In the genomic region with DNA sequence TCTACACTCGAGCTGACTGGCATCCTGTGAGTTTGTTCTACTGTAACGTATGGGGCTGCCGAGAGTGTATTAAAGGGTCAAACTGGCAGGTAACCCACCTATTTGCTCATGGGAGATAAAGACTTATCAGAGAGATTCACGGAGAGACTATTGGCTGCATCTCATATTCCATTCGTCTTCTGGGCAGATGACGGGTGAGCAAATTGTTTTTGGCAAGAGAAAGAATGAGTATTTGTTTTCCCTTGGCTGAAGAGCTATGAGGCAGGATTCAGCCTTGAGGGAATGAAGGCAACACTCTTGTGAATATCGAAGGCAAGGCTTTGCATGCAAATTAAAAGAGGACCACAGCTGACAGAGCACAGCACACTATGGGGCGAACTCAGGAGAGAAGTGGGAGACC, we compare ENCODE assay signal across 16 mouse cellular contexts. TPM values are rescaled to one million over a fixed set of nuclear protein-coding genes. Genes with fewer than 3 reads are reported as not detected.
A peak's percentile ranks its signal among the peaks of the same experiment; 100 is the strongest.
DNase-seq lines count a peak whose midpoint lies in the region; TF ChIP-seq lines count a peak whose summit lies in the region.
"Had no signal": no experiment of that assay in that cellular context is flagged by ENCODE, and none has a peak within 500 bp of the region (broad histone marks: within the 10 kb centered on the region; RNA-seq: fewer than 3 reads in every experiment).

No protein-coding gene starts in this region.

- peaks cover 31% of the 10 kb centered on the region for H3K4me1 ChIP-seq in heart, adult 2 months (ENCODE audit: control insufficient read depth, insufficient read depth, low read length)
- peaks cover 21% of the 10 kb centered on the region for H3K4me1 ChIP-seq in embryonic facial prominence, embryonic 10.5 days

- DNase-seq in adrenal gland, postnatal 14 days: peak; percentile 35
- DNase-seq in adrenal gland, postnatal 25 days: no peak
- no peak for DNase-seq in heart, adult 2 months
- DNase-seq in heart, adult 9 months (ENCODE audit: low spot score in 2 of 2): no peak
- DNase-seq in layer of hippocampus, adult 9-11 months: peak; percentile 67
- no peak for DNase-seq in layer of hippocampus, postnatal 10 days (ENCODE audit: low spot score in 2 of 2)
- peak; percentile 47 for DNase-seq in NIH3T3 (ENCODE audit: low read depth)
- no peak for DNase-seq in embryonic facial prominence, embryonic 10.5 days (ENCODE audit: low spot score)
- DNase-seq: heart, postnatal 4 days; kidney, adult 11 months; liver, postnatal 0 days; thymus, postnatal 4 days had no signal

- WGBS in heart, adult 2 months: 25% methylated on average over 8 of the region's 8 CpGs
- WGBS in embryonic facial prominence, embryonic 10.5 days: 84% methylated on average over 8 of the region's 8 CpGs

- intact Hi-C loops in heart, adult 2 months (cut with DNase I): no loop called here

- TF ChIP-seq CTCF in heart, adult 2 months (IDR thresholded peaks at IDR 0.05): no peak

- H3K9ac ChIP-seq in heart, adult 2 months (ENCODE audit: low read depth, low read length): peak overlapping the region; percentile 57
- H3K9ac ChIP-seq: limb, embryonic 13.5 days; liver, postnatal 0 days had no signal

- peak overlapping the region; percentile 92 for H3K27ac ChIP-seq in heart, adult 2 months
- H3K27ac ChIP-seq in embryonic facial prominence, embryonic 10.5 days (replicated peaks): no peak overlapping the region
- H3K27ac ChIP-seq: limb, embryonic 13.5 days; stomach, postnatal 0 days had no signal

- no peak for TF ChIP-seq EP300 in heart, adult 2 months (IDR thresholded peaks at IDR 0.05; ENCODE audit: insufficient read depth, low read depth, low read length)

- peak overlapping the region; percentile 0; the same call in 1 of the 2 replicates for H3K4me3 ChIP-seq in heart, adult 2 months
- H3K4me3 ChIP-seq in embryonic facial prominence, embryonic 10.5 days: no peak overlapping the region
- H3K4me3 ChIP-seq: limb, embryonic 13.5 days; myocyte had no signal

- H3K9me3 ChIP-seq in embryonic facial prominence, embryonic 10.5 days: no peaks in the 10 kb centered on the region
- H3K9me3 ChIP-seq: limb, embryonic 13.5 days had no signal

- no peaks in the 10 kb centered on the region for H3K27me3 ChIP-seq in heart, adult 2 months (ENCODE audit: control insufficient read depth, insufficient read depth, low read length)
- H3K27me3 ChIP-seq in embryonic facial prominence, embryonic 10.5 days (replicated peaks; ENCODE audit: low read depth, poor library complexity, severe bottlenecking): no peaks in the 10 kb centered on the region
- H3K27me3 ChIP-seq: limb, embryonic 13.5 days had no signal

- no peaks in the 10 kb centered on the region for H3K79me2 ChIP-seq in heart, adult 2 months (replicated peaks; ENCODE audit: control insufficient read depth, insufficient read depth, low read length)

- TF ChIP-seq POLR2A in heart, adult 2 months (IDR thresholded peaks at IDR 0.05; ENCODE audit: insufficient read depth, low read depth, low read length): no peak

- peaks cover 23% of the 10 kb centered on the region for H3K36me3 ChIP-seq in heart, adult 2 months (ENCODE audit: control insufficient read depth, insufficient read depth, low read length)
- no peaks in the 10 kb centered on the region for H3K36me3 ChIP-seq in embryonic facial prominence, embryonic 10.5 days (replicated peaks)
- H3K36me3 ChIP-seq: limb, embryonic 13.5 days had no signal

RNA-seq across cellular contexts. Expression of a gene that starts 4.0 kb away (rescaled TPM):
- total RNA-seq in adrenal gland, postnatal 14 days (2021): 10.3 and 12.3 TPM in 2 replicates
- total RNA-seq in adrenal gland, postnatal 25 days (2021): 4.8 and 6.7 TPM in 2 replicates
- 10 to 100 TPM in 1 of 2 experiments, 1 to 10 TPM in 1; 9.7 to 14.4 TPM for total RNA-seq in heart, adult 2 months (2021)
- 5.0 and 7.8 TPM in 2 replicates for polyA plus RNA-seq in heart, adult 2 months (2012; rRNA removed)
- total RNA-seq in layer of hippocampus, postnatal 10 days (2021): 1 to 10 TPM; 6.2 to 6.7 TPM
- polyA plus RNA-seq in embryonic facial prominence, embryonic 10.5 days (2016; fragmentation: Nextera tagmentation; extraction: Ambion mirVana): 0.35 and 0.56 TPM in 2 replicates
- total RNA-seq: granulocyte monocyte progenitor cell, adult 5-6 weeks had no signal

Comparison
In these comparisons a context has a peak if more than half of its experiments do, and no peak if none do; other contexts are left out.
1. DNase-seq: peak in adrenal gland, postnatal 14 days (single experiment), layer of hippocampus, adult 9-11 months (single experiment) and NIH3T3 (single experiment); none in adrenal gland, postnatal 25 days (single experiment), heart, adult 2 months (0 of 2), heart, adult 9 months (0 of 2), layer of hippocampus, postnatal 10 days (0 of 2) and embryonic facial prominence, embryonic 10.5 days (single experiment).